Mouse (Mus musculus) heart, postnatal 0 days (tissue): ENCODE data around the gene 1700012A03Rik.

Source experiments
- CTCF ChIP-seq: IDR thresholded peaks from 2 replicates; pipeline ENCODE4 v1.5.1; 2016; ENCODE audit warnings: antibody characterized with exemption, control low read depth, low read depth
- EP300 ChIP-seq: IDR thresholded peaks from 2 replicates; pipeline ENCODE4 v1.6.1; 2016; ENCODE audit warnings: antibody characterized with exemption, low read depth

GRCm38 (mm10) chr6:32072161-32072560 lies 22.1 kb downstream of the 1700012A03Rik start:
- TF ChIP-seq CTCF (no peak), EP300 (no peak)
